Mouse (Mus musculus) lung, postnatal 25 days (tissue): Measurements from ENCODE around the gene Tigar.

Experiments
- DNase-seq: peaks from one replicate; pipeline ENCODE4 v3.0.0; 2022; ENCODE audit warnings: low spot score

Tigar gene

DNA sequence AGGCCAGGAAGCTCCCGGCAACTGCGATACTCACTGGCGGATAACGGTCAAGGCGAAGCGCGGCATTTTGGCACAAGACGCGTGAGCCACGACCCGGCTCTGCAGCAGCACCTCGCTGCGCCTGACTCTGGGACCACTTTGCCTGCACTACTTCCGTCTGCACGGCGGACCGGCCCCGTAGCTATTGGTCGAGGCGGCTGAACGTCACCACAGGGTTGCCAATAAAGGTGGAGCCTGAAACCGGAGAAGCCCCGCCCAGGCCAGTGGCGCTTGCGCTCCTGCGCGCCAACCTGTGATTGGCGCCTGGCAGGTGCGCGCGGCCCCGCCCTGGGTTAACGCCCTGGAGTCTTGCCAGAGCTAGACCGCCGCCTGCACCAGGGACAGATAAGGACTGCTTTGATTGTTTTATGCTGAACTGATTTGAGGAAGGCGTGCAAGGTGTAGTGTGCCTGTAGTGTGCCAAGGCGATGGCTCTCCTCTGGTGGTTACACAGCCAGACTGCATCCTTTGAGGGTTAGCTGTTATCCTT, at the start of gene Tigar:
Gene Tigar (minus strand): TSS at position 156 of the 529 bp plus-strand sequence.
- peak; percentile 96 for DNase-seq

DNA sequence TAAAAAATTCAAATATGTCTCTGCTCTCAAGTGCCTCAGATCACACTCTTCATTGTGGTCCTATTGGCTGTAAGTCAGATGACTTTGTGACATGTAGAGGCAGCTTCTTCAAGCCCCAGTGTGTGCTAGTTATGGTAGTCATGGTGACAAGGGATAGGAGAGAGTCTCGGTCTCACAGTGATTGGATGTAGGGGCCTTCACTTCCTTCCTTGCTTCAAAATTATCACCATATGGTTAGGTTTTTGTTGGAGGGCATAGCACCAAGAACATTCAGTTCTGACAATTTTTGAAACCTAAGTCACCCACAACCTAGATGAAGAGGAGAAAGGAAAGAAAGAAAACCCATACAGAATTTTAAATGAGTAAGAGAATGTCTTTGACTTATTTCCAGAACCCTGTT, 48.0 kb upstream of the Tigar start:
- no peak for DNase-seq

DNA sequence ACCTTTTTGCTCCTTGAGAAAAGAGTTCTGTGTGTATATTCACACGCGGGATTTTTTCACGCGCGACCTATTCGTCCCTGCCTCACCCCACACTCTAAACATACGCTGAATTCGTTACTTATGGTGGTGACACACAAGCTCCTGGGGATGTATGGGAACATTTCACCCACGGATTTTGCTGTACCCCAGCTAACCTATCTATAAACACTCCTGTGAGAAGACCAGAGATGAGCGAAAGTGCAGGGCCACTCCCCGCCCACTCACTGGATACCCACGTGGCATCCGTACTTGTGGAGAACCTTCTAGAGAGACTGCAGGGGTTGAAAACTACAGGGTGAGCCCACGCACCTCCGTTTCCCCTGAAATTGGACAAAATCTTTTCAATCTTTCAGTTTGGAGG, 46.1 kb upstream of the Tigar start:
- no peak for DNase-seq

DNA sequence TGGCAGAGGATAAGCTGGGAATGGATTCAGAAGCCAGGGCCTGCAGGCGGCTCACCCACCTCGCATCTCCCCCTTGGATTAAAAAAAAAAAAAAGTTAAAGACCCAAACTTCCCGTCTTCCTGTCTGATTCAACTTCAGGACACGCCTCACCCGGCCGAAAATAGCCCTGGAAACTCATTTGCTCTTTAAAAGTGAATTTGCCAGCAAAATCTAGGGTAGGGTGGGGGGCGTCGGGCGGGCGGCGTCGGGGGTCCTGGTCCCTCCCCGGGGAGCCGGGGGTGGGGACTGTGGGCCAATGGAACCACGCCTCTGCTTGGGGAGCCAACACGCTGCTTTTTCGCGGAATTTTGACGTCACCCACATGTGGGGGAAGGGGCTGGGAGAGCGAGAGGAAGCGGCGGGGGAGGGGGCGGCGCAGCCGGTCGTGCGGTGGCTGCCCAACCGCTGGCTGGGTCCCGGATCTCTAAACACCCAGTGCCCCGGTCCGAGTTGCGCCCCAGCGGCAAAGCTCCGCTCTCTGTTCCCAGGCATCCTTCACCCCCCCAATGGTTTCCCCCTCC, 45.4 kb upstream of the Tigar start:
- DNase-seq, result peak; percentile 72

DNA sequence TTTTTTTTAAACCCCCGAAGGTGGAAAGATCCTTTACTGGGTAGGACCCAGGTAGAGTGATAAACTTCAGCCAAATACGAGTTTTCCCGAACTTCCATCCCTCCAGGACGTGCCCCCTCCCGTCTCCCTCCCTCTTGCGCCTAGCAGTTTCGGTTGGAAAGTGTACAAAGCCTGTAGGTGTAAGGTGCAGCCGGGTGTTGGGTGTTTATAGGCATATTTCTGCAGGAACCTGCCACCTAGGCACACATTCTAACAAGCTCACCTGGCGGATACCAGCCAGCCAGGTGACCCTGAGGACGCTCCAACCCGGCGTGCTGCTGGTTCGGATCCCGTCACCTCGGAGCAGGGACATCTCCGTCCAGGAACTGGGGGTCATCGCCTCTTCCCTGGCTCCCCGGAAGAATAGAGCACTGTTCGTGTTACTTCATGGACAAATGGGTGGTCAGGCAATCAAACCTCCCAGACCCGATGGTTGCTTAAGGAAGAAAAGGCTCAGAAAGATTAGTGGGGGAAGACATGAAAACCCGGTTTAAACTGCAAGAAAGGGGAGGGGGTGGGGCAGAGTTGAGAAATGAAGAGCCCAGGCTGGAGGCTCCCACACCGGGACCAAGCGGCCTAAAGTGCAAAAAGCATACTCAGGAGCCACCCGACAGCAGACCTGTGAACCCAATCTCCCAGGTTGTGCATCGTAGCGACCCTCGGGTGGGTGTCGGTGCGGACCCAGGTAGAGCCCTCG, 44.8 kb upstream of the Tigar start:
- DNase-seq, result no peak

DNA sequence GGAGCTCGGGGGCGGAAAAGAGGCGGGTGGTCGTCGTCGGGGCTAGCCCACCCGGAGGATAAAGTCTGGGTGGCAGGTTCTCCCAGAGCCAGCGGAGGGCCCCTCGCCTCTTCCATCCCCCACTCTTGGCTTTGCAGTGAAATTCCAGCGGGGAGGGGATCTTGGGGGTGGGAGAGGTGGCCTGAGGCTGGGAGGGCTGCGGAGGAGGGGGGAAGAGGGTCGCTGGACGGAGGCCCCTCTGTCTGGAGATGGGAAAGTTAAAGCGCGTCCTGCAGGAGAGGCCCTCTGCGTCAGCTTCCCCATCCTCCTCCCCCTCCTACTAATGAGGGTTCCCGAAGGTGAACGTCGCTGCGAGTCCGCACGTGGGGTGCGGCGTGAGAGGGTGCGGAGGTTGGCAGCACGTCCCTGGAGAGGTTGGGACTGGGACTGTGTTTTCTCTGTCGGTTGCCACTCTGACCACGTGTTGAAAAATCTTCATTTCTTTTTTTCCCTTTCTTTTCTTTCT, 44.0 kb upstream of the Tigar start:
- DNase-seq, result no peak

DNA sequence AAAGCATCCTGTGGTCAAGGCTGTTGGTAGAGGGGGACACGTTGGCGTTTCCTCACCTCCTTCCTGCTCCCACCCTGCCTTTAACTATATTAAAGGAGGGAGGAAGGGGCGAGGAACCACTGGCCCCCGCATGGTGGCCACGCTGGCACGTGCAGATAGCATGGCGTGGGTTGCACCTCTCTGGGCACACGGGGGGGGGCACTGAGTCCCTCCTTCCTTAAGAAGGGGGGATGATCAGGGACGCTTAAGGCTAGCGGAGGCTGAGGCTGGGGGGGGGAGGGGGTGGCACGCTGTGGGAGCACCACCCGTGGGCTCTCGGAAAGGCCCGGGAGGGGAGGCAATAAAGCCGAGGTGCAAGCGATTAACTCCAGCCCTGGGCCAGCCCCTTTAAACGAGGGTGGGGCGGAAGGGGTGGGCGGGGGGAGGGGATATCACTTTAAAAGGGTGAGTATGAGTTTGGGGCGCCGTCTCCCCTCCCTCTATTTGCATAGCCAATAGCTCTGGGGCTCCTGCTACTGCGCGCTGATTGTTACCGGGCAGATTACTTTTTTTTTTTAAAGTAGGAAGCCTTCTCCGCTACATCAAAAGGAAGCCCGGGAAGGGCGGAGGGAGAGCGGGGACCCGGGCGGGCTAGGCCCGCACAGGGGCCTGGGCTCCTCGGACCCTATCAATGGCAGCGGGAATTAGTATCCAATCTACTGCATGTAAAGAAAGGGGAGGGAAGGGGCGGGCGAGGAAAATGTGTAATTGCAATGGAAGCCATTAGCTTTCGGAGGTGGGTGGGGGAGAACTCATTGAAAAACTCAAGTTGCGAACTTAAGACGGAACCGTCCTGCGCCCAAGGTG, 43.0 kb upstream of the Tigar start, which contains the start of gene Ccnd2:
Gene Ccnd2 (minus strand): TSS at position 88 of the 846 bp plus-strand sequence.
- DNase-seq, result peak; percentile 90

DNA sequence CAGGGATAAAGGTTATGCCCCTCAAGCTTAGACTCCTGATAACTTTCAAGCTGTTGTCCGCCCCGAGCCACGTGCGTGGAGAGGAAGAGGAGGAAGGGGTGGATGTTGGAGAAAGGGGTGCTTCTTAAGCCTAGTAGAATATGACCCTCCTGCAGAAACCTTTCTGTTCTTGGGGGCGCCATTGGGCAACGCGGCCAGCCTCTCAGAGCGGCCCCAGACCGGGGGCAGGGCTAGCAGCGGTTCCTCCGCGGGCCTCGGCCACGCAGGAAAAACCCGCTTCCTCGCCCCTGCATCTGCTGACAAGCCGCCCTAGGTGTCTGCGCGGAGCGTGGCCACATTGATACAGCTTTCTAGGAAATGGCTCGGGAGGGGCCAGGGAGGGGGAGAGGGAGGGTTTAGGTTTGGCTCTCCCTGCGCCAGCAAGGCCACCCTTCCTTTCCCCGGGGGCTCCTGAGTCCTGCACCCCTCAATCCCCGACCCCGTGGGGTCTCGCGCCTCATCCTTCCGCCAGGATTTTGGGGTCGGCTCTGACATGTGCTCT, 42.3 kb upstream of the Tigar start:
- no peak for DNase-seq

DNA sequence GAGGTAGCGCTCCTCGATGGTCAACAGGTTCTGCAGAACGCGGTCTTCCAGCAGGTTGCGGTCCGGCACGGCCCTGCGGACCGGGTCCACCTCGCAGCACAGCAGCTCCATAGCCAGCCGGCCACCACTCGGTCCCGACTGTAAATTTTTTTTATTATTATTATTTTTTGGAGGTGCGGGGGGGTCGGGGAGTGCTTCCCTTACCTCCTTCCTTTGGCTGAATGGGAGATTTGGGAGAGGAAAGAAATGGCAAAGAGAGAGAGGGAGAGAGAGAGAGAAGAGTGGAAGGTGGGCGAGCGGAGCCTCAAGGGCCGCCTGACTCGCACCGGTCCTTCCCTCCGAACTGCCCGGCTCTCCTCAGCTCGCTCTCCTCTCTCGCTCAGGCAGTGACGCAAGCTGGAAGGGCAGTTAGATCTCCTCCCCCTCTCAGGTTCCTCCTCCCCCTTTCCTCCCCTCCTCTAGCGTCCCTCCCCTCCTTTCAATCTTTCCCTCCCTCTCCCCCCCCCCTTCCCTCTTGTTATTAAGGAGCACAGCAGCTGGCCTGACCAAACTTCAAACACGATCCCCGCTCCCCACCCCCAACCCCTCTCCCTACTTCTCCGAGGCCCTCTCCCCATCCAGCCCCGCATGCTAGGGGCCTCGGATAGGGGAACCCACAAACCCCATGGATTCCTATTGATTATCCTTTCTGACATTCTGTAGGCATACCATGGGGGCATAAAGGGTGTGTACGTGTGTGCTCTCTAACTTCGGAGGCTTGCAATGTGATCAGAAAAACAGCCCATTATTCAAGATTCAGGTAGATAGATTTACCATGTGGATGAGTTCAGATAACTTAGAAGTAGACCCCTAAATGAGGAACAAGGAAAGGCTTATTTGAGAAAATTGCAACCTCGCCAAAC, 41.6 kb upstream of the Tigar start:
- peak; percentile 88 for DNase-seq

DNA sequence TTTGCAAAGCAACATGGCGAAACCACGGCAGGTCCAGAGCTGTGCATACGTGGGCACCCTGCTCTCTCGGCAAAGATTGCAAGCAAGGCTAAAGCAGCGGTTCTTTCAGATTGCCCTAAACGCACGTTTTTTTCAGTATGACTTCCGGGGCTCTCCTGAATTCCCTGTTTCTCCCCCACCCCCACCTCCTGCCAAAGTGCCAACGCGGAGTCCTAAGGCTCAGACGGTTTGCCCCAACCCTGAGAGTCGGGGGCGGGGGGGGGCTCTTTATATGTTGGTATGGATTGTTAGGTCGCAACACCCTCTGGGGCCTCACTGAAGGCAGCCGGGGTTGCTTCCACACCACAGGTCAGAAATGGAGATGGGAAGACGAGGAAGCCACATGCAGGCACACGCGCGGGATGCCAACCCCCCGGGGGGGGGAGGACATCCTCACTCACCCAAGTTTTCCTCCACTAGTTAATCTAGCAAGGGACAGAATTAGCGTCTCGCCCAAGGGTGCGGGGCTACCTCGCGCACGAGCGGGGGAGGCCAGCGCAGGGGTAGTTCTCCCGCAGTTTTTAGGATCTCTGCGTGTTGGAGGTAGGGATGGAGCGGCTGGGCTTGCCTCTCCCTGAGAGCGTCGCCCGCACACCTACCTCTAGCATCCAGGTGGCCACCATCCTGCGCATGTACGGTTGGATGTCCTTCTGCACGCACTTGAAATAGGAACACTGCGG, 40.7 kb upstream of the Tigar start:
- no peak for DNase-seq

DNA sequence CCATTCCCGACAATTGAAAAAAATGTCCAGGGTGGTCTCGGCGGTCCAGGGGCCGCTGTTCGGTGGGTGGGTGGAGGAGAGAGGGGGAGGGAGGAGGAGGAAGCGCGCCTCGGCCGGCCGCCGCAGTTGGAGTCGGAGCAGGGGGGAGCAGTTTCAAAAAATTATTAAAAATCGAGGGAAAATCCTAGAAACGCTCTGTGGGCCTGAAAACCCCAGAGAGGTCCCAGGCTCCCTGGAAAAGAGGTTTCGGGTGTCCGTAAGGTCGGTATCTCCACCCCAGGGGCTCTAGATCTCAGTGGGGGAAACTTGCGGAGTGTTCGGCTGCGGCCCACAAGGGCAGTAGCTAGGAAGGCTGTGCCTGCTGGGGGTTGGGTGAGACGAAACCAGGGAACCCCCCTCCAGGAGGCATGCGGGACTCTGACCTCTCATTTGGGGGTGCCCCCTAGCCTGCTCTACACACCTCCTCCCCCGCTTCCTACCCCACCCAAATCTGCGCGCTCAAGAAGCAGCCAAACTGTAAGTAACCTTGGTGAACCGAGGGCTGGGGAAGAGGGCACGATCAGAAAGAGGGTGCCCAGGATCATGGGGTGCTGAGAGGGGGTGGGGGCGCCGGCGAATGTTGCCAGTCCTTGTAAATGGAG, 40.1 kb upstream of the Tigar start:
- DNase-seq, result no peak

DNA sequence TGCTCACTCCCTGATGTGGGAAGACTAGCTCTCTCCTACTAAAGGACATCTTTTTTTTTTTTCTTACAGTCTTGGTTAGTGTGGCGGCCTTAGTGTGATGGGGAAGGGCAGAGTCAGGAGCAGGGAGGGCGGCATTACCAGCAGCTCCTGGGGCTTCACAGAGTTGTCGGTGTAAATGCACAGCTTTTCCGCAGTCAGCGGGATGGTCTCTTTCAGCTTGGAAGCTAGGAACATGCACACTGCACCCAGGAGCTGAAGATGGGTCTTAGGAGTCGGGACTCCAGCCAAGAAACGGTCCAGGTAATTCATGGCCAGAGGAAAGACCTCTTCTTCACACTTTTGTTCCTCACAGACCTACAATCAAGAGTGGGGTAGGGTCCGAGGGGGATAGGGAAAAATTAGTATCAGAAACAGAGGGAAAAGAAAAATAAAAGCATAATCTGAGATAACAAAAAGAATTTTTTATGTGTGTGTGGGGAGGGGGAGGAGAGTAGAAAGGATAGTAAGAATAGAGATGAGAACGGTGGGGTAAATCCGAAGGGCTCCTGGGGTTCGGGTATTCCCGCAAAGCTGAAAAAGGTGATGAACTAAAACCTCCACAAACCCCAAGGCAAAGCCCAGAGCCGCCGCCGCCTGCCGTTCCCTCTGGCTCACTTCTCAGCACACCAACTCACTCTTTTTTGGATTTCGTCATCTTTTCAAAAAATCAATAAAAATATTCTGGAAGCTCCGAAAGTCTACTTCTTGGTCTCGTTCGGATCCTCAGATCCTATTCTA, 39.4 kb upstream of the Tigar start:
- no peak for DNase-seq

DNA sequence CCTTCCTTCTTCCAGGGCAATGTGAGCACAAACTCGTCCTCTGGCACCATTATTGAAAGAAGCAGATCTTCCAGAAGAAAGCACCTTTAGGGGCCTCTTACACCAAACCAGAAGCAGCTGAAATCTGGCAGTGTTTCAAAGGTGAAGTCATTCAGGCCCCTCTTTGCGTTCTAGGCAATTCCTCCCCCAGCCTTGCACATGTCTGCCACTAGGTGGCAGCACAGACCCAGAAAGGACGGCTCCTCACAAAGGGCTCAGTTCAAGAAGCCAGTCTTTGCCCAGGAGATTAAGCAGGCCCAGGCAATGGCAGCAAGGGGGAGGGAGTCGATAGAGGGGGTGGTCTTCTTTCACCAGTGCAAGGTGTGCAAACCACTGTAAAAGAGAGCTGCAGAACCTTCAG, 38.3 kb upstream of the Tigar start:
- peak; percentile 91 for DNase-seq

DNA sequence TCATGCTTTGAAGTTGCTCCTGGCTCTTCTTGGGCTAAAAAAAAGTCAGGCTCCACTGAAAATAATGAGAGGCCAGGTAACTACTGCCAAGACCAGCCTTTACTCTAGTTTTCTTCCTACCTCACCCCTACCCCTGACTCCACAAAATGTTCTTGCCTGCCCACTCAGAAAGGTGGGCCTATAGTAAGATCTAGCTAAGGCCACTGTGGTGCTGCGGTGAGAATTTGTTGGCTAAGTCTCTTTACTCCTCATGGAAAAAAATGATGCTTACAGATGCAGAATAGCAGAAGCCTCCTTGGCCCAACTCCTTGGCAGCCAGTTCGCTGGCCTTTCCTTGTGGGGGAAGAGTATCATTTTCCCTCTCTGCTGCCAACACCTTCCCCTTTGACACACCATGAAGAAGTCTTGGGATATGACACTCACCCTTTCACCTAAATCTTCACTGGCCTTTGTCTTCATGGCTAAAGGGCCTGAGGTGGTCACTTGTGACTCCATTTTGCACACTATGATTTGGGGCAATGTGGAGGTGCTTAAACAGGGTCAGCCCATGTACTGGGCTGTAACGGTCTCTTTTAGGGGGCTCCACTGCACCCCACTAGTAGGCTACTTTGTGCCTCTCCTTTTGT, 37.1 kb upstream of the Tigar start:
- no peak for DNase-seq

DNA sequence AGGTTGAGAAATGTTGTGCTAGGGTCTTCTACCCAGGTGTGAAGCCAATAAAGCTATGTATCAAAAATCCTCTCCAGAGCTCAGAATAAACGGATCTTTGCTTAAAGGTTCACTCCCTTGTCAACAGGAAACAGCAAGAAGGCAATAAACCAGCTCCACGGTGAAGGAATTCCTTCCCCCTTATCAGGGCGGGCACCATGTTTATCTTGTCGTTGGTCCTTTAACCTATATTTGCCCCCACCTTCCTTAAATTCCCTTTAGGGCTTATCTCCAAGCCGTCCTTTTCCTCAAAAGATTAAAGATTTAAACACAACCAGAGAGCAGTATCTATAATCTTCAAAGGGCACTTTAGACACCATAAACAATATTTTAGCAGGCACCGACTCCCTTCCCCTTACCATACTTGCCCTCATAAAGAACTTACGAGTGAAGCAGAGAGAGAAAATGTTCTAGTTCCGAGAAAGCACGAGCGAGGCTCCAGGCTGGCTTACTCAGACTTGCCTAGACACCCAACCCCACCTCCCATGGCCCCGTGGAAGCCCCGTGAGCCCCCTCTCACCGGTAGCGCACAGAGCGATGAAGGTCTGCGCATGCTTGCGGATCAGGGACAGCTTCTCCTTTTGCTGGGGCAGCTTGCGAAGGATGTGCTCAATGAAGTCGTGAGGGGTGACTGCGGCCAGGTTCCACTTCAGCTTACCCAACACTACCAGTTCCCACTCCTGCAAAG, 36.3 kb upstream of the Tigar start:
- no peak for DNase-seq

DNA sequence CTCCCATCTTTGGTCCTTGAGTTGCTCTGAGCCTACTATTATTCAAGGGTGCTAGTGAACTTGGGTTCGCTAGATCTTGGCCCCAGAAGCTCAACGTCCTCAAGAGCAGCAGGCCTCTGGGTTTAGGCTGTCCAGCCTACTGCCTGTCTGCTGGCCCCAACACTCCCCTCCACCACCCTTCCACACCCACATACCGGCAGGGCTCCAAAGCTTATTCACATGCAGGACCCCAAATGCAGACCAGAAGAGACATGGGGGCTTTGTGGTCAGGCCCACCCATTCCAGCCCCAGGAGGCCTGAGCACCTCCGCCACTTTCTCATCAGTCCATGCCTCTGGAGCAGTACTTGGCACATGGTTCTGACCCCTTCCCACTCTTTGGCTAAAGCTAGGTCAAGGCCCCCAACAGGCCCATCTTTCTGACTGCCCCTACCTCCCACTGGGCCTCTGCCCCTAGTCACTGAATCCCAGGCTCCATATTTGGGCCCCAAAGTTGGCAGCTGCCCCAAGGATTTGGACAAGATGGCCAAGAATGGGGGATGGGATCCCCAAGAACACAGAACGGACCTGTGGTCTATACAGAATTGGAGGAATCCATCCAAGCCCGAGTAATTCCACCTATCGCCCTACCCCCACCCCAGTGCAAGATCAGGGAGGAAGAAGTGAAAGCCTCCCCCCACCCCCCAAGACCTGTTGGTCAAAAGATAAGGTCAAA, 34.4 kb upstream of the Tigar start:
- no peak for DNase-seq

DNA sequence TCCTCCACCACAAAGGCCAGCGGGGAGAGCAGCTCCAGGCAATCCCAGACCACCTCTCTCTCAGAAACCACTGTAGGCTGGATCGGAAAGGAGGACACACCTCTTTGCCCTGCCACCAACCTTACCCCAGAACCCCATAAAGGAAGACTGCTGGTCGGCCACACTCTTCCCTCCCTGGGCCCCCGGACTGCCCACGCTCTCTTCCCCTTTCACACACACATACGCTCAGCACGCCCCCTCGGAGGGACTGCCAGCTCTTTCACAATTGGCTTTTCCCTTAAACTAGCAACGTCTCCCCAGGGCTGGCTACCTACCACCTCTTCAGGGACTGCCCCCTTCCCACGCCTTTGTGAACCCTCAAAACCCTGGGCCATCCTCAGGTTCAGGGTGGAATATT, 33.8 kb upstream of the Tigar start:
- no peak for DNase-seq
